Mouse (Mus musculus) lung, embryonic 14.5 days (tissue): Measurements from ENCODE around the gene Tnfaip6. TPM values are rescaled to one million over a fixed set of nuclear protein-coding genes. Genes with fewer than 3 reads are reported as not detected.

ENCODE experiments used
- ATAC-seq: fragments of 200-750 bp; cut with Nextera tagmentation; 2 replicates; pipeline ENCODE4 v1.8.0; 2017; ENCODE audit warnings: mild to moderate bottlenecking, moderate TSS enrichment, moderate library complexity; ENCODE audit not compliant: insufficient read depth
- DNase-seq: peaks from one replicate; pipeline ENCODE4 v3.0.0-alpha.2; 2015
- H3K27ac ChIP-seq: fragments of 300-500 bp; sonication (generic); 2 replicates; pipeline ENCODE4 v1.5.1; 2014; ENCODE audit warnings: low read depth, mild to moderate bottlenecking, moderate library complexity
- H3K27me3 ChIP-seq: fragments of 300-500 bp; sonication (generic); 2 replicates; pipeline ENCODE4 v1.6.1; 2014; ENCODE audit warnings: low read length, control low read depth; ENCODE audit not compliant: insufficient read depth
- H3K36me3 ChIP-seq: fragments of 300-500 bp; sonication (generic); 2 replicates; pipeline ENCODE4 v1.6.1; 2014; ENCODE audit warnings: control low read depth; ENCODE audit not compliant: insufficient read depth
- H3K4me1 ChIP-seq: fragments of 300-500 bp; sonication (generic); 2 replicates; pipeline ENCODE4 v1.6.1; 2014; ENCODE audit warnings: antibody characterized with exemption, control low read depth; ENCODE audit not compliant: insufficient read depth
- H3K4me2 ChIP-seq: fragments of 300-500 bp; sonication (generic); 2 replicates; pipeline ENCODE4 v1.6.1; 2014; ENCODE audit warnings: mild to moderate bottlenecking
- H3K4me3 ChIP-seq: fragments of 300-500 bp; sonication (generic); 2 replicates; pipeline ENCODE4 v1.5.1; 2014; ENCODE audit warnings: low read depth, low read length
- H3K9ac ChIP-seq: fragments of 300-500 bp; sonication (generic); 2 replicates; pipeline ENCODE4 v1.6.1; 2014
- H3K9me3 ChIP-seq: fragments of 300-500 bp; sonication (generic); 2 replicates; pipeline ENCODE4 v1.6.1; 2016; ENCODE audit warnings: low read depth, low read length, control low read depth
- CTCF ChIP-seq: IDR thresholded peaks from 2 replicates; pipeline ENCODE4 v1.5.1; 2016; ENCODE audit warnings: antibody characterized with exemption, low read depth
- WGBS: fragments of 180-500 bp; shearing (Covaris S2); extraction: QIAGEN DNeasy Blood & Tissue Kit; methylation state at CpG from one replicate; pipeline ENCODE4 v1.1.7; 2014; 5-methylcytosine and 5-hydroxymethylcytosine counted together
- polyA plus RNA-seq: library from polyadenylated mRNA; unstranded; fragments of >200 nt; fragmentation: Nextera tagmentation; extraction: Ambion mirVana; gene quantifications from 2 replicates; pipeline ENCODE4 v1.2.1, GENCODE M21; 2014

Gene Tnfaip6
- polyA plus RNA-seq, 1 experiment from 2014 or later: 6.2 TPM

GRCm38 (mm10) chr2:52013306-52013820 is 24.4 kb upstream of the Tnfaip6 start:
- Histone ChIP-seq H3K4me2 (no peak overlapping the region), H3K36me3 (no peaks in the 10 kb centered on the region), H3K9me3 (no peaks in the 10 kb centered on the region), H3K4me3 (no peak overlapping the region), H3K27me3 (no peaks in the 10 kb centered on the region), H3K9ac (no peak overlapping the region), H3K27ac (no peak overlapping the region), H3K4me1 (no peaks in the 10 kb centered on the region; the same call in 1 of the 2 replicates)
- no peak for TF ChIP-seq CTCF
- DNase-seq (no peak), ATAC-seq (no peak)
- WGBS: 69% methylated on average over 9 of the region's 9 CpGs

- H3K4me3 ChIP-seq: no peak overlapping the region
- H3K9me3 ChIP-seq: no peaks in the 10 kb centered on the region
- ATAC-seq: no peak
- no peak for TF ChIP-seq CTCF
- WGBS: 26% methylated on average over 7 of the region's 7 CpGs
- no peak for DNase-seq
- H3K36me3 ChIP-seq: no peaks in the 10 kb centered on the region
- H3K27ac ChIP-seq: no peak overlapping the region
- peak overlapping the region; percentile 8; the same call in 1 of the 2 replicates for H3K4me2 ChIP-seq
- H3K9ac ChIP-seq: no peak overlapping the region
- H3K27me3 ChIP-seq: no peaks in the 10 kb centered on the region
- no peaks in the 10 kb centered on the region; the same call in 1 of the 2 replicates for H3K4me1 ChIP-seq
These were observed 21.4 kb upstream of the Tnfaip6 start for GRCm38 (mm10) chr2:52016361-52016760.

- Histone ChIP-seq H3K4me2 (no peak overlapping the region), H3K36me3 (no peaks in the 10 kb centered on the region), H3K4me1 (no peaks in the 10 kb centered on the region), H3K27me3 (no peaks in the 10 kb centered on the region), H3K4me3 (no peak overlapping the region), H3K27ac (no peak overlapping the region), H3K9ac (no peak overlapping the region), H3K9me3 (no peaks in the 10 kb centered on the region)
- WGBS: 75% methylated on average over 4 of the region's 4 CpGs
- no peak for TF ChIP-seq CTCF
- DNase-seq (no peak), ATAC-seq (no peak)
These were observed 10.7 kb upstream of the Tnfaip6 start for GRCm38 (mm10) chr2:52027061-52027460.

- TF ChIP-seq CTCF: no peak
- no peaks in the 10 kb centered on the region for H3K27me3 ChIP-seq
- no peak overlapping the region for H3K9ac ChIP-seq
- no peak overlapping the region for H3K4me3 ChIP-seq
- H3K36me3 ChIP-seq: no peaks in the 10 kb centered on the region
- no peak overlapping the region for H3K27ac ChIP-seq
- WGBS: 74% methylated on average over 3 of the region's 3 CpGs
- ATAC-seq (no peak), DNase-seq (no peak)
- no peaks in the 10 kb centered on the region for H3K9me3 ChIP-seq
- H3K4me2 ChIP-seq: no peak overlapping the region
- H3K4me1 ChIP-seq: no peaks in the 10 kb centered on the region
These were observed 8.4 kb upstream of the Tnfaip6 start for GRCm38 (mm10) chr2:52029426-52029825.

GRCm38 (mm10) chr2:52031491-52031890 is 6.3 kb upstream of the Tnfaip6 start:
- TF ChIP-seq CTCF: no peak
- no peak overlapping the region for H3K4me2 ChIP-seq
- ATAC-seq (no peak), DNase-seq (peak; percentile 15)
- H3K27ac ChIP-seq: no peak overlapping the region
- no peak overlapping the region for H3K9ac ChIP-seq
- H3K4me1 ChIP-seq: no peaks in the 10 kb centered on the region
- 73% methylated on average over 4 of the region's 4 CpGs for WGBS
- H3K27me3 ChIP-seq: no peaks in the 10 kb centered on the region
- H3K36me3 ChIP-seq: no peaks in the 10 kb centered on the region
- H3K9me3 ChIP-seq: no peaks in the 10 kb centered on the region
- H3K4me3 ChIP-seq: no peak overlapping the region

- H3K4me2 ChIP-seq: no peak overlapping the region
- H3K27me3 ChIP-seq: no peaks in the 10 kb centered on the region
- 88% methylated on average over 4 of the region's 4 CpGs for WGBS
- no peaks in the 10 kb centered on the region for H3K4me1 ChIP-seq
- no peak overlapping the region for H3K4me3 ChIP-seq
- H3K27ac ChIP-seq: no peak overlapping the region
- DNase-seq (no peak), ATAC-seq (no peak)
- no peaks in the 10 kb centered on the region for H3K9me3 ChIP-seq
- TF ChIP-seq CTCF: no peak
- H3K9ac ChIP-seq: no peak overlapping the region
- H3K36me3 ChIP-seq: no peaks in the 10 kb centered on the region
These were observed 3.2 kb upstream of the Tnfaip6 start for GRCm38 (mm10) chr2:52034601-52035000.

GRCm38 (mm10) chr2:52035144-52035543 is 2.7 kb upstream of the Tnfaip6 start:
- WGBS: 64% methylated on average over 4 of the region's 4 CpGs
- H3K4me3 ChIP-seq: no peak overlapping the region
- H3K4me2 ChIP-seq: no peak overlapping the region
- H3K36me3 ChIP-seq: no peaks in the 10 kb centered on the region
- ATAC-seq (no peak), DNase-seq (no peak)
- H3K9me3 ChIP-seq: no peaks in the 10 kb centered on the region
- TF ChIP-seq CTCF: no peak
- no peaks in the 10 kb centered on the region for H3K27me3 ChIP-seq
- H3K27ac ChIP-seq: no peak overlapping the region
- H3K9ac ChIP-seq: no peak overlapping the region
- H3K4me1 ChIP-seq: no peaks in the 10 kb centered on the region
